Mouse (Mus musculus) kidney, postnatal 25 days (tissue): ENCODE measurements around the gene Olfr5.

Experiments used
- DNase-seq, 2 experiments: peaks; one replicate each; pipeline ENCODE4 v3.0.0; 2021; ENCODE audit warnings: mixed read lengths in 2 of 2

The Olfr5 gene

GRCm38 (mm10) chr7:6486841-6487240 is at the start of gene Olfr5:
Olfr5 (minus strand) TSS chr7:6486941.
- DNase-seq, result no peak

- DNase-seq, result peak in 1 of 2 experiments; percentile 41
Measured at GRCm38 (mm10) chr7:6526141-6526540, 39.4 kb upstream of the Olfr5 start.

GRCm38 (mm10) chr7:6525001-6525400 is 38.3 kb upstream of the Olfr5 start:
- DNase-seq, result no peak

- no peak for DNase-seq
Measured at GRCm38 (mm10) chr7:6522850-6523249, 36.1 kb upstream of the Olfr5 start, which contains the start of gene Olfr1349. Olfr1349 (minus strand) TSS chr7:6522950.

- no peak for DNase-seq
Measured at GRCm38 (mm10) chr7:6521666-6522065, 34.9 kb upstream of the Olfr5 start.

GRCm38 (mm10) chr7:6508648-6509047 is 21.9 kb upstream of the Olfr5 start, which contains the start of gene Olfr1348:
Olfr1348 (minus strand) TSS chr7:6508748.
- no peak for DNase-seq

GRCm38 (mm10) chr7:6499655-6500054 is 12.9 kb upstream of the Olfr5 start, which contains the start of gene Olfr1347:
Olfr1347 (minus strand) TSS chr7:6499755.
- DNase-seq, result no peak

GRCm38 (mm10) chr7:6477633-6478032 is 9.1 kb downstream of the Olfr5 start:
- DNase-seq, result peak; percentile 30 to 75

- no peak for DNase-seq
Measured at GRCm38 (mm10) chr7:6466951-6467350, 19.8 kb downstream of the Olfr5 start, which contains the start of gene Olfr1346. Olfr1346 (plus strand) TSS chr7:6467101.

- DNase-seq, result no peak
Measured at GRCm38 (mm10) chr7:6456399-6456798, 30.3 kb downstream of the Olfr5 start.

- DNase-seq, result no peak
Measured at GRCm38 (mm10) chr7:6455868-6456267, 30.9 kb downstream of the Olfr5 start, which contains the start of gene Olfr1336. Olfr1336 (plus strand) TSS chr7:6456168.

GRCm38 (mm10) chr7:6447771-6448170 is 39.0 kb downstream of the Olfr5 start:
- DNase-seq, result no peak

- DNase-seq, result no peak
Measured at GRCm38 (mm10) chr7:6441173-6441572, 45.6 kb downstream of the Olfr5 start.

GRCm38 (mm10) chr7:6438388-6438787 is 48.4 kb downstream of the Olfr5 start, which contains the start of gene Olfr1344:
Olfr1344 (plus strand) TSS chr7:6438688.
- no peak for DNase-seq

GRCm38 (mm10) chr7:6430342-6430741 is 56.4 kb downstream of the Olfr5 start:
- DNase-seq, result peak in 1 of 2 experiments; percentile 57

GRCm38 (mm10) chr7:6429381-6429780 is 57.4 kb downstream of the Olfr5 start:
- DNase-seq, result no peak
